Mouse (Mus musculus): ENCODE measurements around the gene Clstn3. TPM values are rescaled to one million over a fixed set of nuclear protein-coding genes. Genes with fewer than 3 reads are reported as not detected.
"Not testable (repeated sequence)": the region's sequence is repeated elsewhere in the genome, so short reads cannot be mapped to it uniquely, and the experiment has no call there.

The Clstn3 gene
- polyA plus RNA-seq, 1 experiment = 9.1 TPM

DNA sequence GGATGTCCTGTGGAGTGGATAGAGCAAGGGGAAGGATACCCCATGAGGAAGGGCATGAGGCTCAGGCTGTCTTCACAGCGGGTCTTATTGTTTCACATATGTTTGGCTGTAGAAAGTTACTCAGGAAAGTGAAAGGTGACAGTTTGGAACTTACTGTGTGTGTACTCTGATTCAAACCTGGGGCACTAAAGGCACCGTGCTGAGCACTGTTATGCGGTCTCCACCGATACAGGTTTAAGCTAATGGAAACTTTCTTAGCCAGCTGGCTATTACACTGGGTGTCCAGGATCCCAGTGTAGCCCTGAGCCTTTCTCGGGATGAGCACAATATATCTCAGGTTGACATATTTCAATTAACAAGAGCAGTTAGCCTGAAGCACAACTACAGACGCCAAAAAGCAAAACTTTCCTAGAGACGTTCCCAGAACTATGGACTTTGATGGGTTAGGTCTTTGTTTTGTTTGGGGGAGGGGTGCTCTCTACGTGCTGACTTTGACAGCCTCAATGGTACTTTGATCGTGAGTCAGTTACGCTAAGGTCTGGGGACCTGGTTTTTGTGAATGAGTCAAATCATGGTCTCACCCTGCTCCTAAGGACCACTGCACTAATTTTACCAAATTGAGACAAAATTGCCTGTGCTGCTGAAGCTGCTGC is 35.4 kb upstream of the Clstn3 start:
- Histone ChIP-seq H3K4me1 (ENCODE audit: control insufficient read depth, insufficient read depth, low read length) (no peaks in the 10 kb centered on the region), H3K4me3 (replicated peaks; ENCODE audit: extremely low read depth, low read depth, low read length) (no peak overlapping the region)
- TF ChIP-seq CTCF (IDR thresholded peaks at IDR 0.05; ENCODE audit: insufficient read depth, low read length) (no peak), POLR2A (IDR thresholded peaks at IDR 0.05; ENCODE audit: borderline replicate concordance, extremely low read depth, low read depth, low read length) (no peak)
- 51% methylated on average over 10 of the region's 10 CpGs for WGBS
- DNase-seq = no peak

DNA sequence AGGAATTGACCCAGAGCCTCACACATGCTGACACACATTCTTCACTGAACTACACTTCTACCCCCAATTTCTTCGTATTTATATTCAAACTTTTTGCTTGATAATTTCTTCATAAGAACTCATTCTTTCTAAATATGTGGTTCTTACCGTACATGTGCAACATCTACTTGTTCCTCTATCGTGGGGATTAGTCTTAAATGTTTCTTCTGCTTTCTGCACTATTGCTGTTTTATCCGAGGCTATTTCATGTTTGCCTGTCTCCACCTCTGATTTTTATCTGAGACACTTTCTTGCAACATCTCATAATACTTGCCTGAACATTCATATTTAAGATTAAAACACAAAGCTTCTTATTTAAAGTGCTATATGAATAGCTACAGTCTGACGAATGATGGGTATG is 31.5 kb upstream of the Clstn3 start:
- no peaks in the 10 kb centered on the region; the same call in 1 of the 2 replicates for H3K4me1 ChIP-seq (ENCODE audit: control insufficient read depth, insufficient read depth, low read length)
- WGBS = 81% methylated on average over 5 of the region's 5 CpGs
- no peak overlapping the region for H3K4me3 ChIP-seq (replicated peaks; ENCODE audit: extremely low read depth, low read depth, low read length)
- DNase-seq = no peak
- TF ChIP-seq CTCF (IDR thresholded peaks at IDR 0.05; ENCODE audit: insufficient read depth, low read length) (no peak), POLR2A (IDR thresholded peaks at IDR 0.05; ENCODE audit: borderline replicate concordance, extremely low read depth, low read depth, low read length) (no peak)

DNA sequence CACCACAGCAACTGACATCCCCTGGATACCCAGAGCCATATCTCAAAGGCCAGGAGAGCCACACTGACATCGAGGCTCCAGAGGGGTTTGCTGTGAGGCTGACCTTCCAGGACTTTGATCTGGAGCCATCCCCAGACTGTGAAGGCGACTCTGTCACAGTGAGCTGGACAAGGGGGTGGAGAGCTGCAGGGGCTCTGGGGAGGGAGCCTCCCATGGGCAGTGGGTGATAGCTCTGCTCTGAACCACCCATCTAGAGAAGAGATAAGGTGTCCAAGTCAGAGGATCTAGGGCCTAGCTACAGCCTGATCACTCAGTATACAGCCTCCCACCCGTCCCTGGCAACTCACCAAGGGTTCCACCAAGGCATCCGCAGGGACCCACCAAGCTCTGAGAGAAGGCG is 29.3 kb upstream of the Clstn3 start:
- 74% methylated on average over 5 of the region's 5 CpGs for WGBS
- DNase-seq = no peak
- H3K4me3 ChIP-seq (replicated peaks; ENCODE audit: extremely low read depth, low read depth, low read length) = no peak overlapping the region
- TF ChIP-seq POLR2A (IDR thresholded peaks at IDR 0.05; ENCODE audit: borderline replicate concordance, extremely low read depth, low read depth, low read length) (no peak), CTCF (IDR thresholded peaks at IDR 0.05; ENCODE audit: insufficient read depth, low read length) (no peak)
- no peaks in the 10 kb centered on the region; the same call in 1 of the 2 replicates for H3K4me1 ChIP-seq (ENCODE audit: control insufficient read depth, insufficient read depth, low read length)

DNA sequence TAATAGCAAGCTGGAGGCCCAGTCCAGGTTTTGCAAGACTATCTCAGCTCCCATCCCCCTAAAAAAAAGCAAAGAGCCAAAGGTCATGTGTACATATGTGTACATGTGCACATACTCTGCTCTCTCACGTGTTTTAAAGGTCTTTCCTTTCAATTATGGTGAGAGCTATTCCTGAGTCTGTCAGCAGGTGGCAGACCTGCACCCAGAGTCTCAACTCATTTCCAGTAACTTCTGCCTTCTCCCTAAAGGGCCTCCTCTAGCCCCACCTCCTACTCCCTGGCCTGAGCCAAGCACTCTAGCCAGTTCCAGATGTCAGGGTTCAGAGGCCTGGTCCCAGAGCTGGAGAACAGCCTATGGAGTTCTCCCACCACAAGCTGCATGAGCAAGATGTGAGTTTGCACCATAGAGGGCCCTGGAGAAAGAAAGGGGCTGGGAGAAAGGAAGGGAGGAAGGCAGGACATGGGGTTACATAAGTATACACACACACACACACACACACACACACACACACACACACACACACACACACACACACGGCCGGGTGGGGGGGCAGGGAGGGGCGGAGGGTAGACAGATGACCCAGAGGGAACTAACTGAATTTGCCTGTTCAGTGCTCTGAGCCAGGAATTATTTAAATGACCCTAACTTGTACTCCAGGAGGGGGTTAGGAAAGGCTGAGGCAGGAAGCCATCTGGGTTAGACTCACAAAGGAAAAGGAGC is 28.4 kb upstream of the Clstn3 start, which contains the start of gene C1rl:
TSS of gene C1rl (plus strand) at position 272 of the 720 bp plus-strand sequence.
- TF ChIP-seq POLR2A (IDR thresholded peaks at IDR 0.05; ENCODE audit: borderline replicate concordance, extremely low read depth, low read depth, low read length) (no peak), CTCF (IDR thresholded peaks at IDR 0.05; ENCODE audit: insufficient read depth, low read length) (peak; percentile 49)
- peak; percentile 76 for DNase-seq

DNA sequence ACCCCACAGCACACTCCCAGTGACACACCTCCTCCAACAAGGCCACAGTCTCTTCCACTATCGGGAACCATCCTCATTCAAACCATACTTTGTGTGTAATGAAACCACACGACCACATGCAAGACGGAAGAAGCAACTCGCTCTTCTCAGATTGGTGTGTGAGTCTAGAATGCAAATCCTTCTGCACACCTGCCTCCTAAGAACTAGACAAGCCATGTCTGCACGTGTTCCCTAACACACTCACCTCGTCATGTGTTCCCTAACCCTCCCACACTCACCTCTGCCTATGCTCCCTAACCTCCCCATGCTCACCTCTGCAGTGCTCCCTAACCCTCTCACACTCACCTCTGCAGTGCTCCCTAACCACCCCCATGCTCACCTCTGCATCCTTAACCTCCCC is 26.8 kb upstream of the Clstn3 start:
- TF ChIP-seq CTCF (IDR thresholded peaks at IDR 0.05; ENCODE audit: insufficient read depth, low read length) = no peak
- no peak for TF ChIP-seq POLR2A (IDR thresholded peaks at IDR 0.05; ENCODE audit: borderline replicate concordance, extremely low read depth, low read depth, low read length)
- 63% methylated on average over 6 of the region's 6 CpGs for WGBS
- DNase-seq = no peak
- no peaks in the 10 kb centered on the region; the same call in 1 of the 2 replicates for H3K4me1 ChIP-seq (ENCODE audit: control insufficient read depth, insufficient read depth, low read length)
- no peak overlapping the region for H3K4me3 ChIP-seq (replicated peaks; ENCODE audit: extremely low read depth, low read depth, low read length)

More for the DNA sequence above, 28.4 kb upstream of the Clstn3 start, which contains the start of gene C1rl:
- 21% methylated on average over 4 of the region's 4 CpGs for WGBS
- Histone ChIP-seq H3K4me1 (ENCODE audit: control insufficient read depth, insufficient read depth, low read length) (no peaks in the 10 kb centered on the region; the same call in 1 of the 2 replicates), H3K4me3 (replicated peaks; ENCODE audit: extremely low read depth, low read depth, low read length) (no peak within 1 kb of the TSS)

DNA sequence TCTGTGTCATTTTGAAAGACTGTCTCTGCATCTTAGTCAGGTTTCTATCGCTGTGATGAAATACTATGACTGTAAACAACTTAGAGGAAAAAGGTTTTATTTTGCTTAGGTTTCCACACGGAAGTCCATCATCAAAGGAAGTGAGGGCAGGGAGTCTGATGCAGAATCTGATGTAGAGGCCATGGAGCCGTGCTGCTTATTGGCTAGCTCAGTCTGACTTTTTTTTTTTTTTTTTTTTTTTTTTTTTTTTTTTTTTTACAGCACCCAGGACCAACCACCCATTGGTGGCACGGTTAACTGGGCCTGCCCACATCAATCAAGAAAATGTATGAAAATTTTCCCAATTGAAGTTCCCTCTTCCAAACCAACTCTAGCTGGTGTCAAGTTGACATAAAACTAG is 24.4 kb upstream of the Clstn3 start:
- H3K4me1 ChIP-seq (ENCODE audit: control insufficient read depth, insufficient read depth, low read length) = no peaks in the 10 kb centered on the region; the same call in 1 of the 2 replicates
- no peak for DNase-seq
- no peak overlapping the region for H3K4me3 ChIP-seq (replicated peaks; ENCODE audit: extremely low read depth, low read depth, low read length)
- TF ChIP-seq CTCF (IDR thresholded peaks at IDR 0.05; ENCODE audit: insufficient read depth, low read length) = no peak
- no peak for TF ChIP-seq POLR2A (IDR thresholded peaks at IDR 0.05; ENCODE audit: borderline replicate concordance, extremely low read depth, low read depth, low read length)
- WGBS = 74% methylated on average over 4 of the region's 4 CpGs

DNA sequence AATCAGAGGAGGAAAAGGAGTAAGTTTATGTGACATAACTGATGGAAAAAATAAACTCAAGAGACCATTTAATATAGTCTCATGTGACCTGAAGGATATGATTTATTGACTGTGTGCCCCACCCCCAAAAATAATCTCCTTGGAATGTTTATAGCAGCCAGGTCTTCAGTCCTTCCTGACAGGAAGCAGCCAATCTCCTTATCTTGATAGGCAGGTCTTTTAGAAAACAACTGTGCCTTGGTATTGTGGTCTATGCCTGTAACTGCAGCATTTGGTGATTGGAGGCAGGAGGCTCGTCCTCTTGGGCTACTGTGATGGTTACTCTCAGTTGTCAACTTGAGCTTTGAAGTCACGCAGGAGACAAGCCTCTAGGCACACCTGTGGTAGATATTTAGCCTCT is 22.9 kb upstream of the Clstn3 start:
- WGBS = 21% methylated on average over 2 of the region's 2 CpGs
- no peak overlapping the region for H3K4me3 ChIP-seq (replicated peaks; ENCODE audit: extremely low read depth, low read depth, low read length)
- TF ChIP-seq CTCF (IDR thresholded peaks at IDR 0.05; ENCODE audit: insufficient read depth, low read length) (no peak), POLR2A (IDR thresholded peaks at IDR 0.05; ENCODE audit: borderline replicate concordance, extremely low read depth, low read depth, low read length) (no peak)

DNA sequence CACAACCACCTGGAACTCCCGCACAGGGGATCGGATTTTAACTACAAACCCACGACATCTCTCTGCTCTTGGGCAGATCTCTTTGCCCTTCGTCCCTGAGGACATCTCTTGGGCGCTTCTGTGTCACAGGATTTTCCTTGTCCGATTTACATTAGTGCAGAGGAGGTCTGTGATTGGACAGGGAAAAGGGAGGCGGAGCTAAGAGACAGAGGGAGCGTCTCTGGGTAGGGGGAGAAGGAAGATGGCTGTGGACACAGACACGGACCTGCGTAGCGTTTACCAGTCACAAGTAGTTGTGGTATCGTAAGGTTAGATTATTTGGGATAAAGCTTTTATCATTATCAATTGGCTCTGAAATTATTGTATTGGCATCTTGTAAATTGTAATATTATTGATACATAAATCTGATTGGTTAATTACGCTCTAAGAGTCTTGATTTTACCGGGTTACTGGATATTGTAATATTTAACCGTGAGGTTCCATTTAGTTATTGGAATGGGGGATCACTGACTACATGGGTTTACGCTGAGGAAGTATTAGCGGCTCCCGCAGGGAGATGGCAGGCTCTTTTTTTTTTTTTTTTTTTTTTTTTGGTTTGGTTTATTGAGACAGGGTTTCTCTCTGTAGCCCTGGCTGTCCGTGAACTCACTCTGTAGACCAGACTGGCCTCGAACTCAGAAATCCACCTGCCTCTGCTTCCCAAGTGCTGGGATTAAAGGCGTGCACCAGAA is 21.0 kb upstream of the Clstn3 start:
- WGBS = 39% methylated on average over 21 of the region's 21 CpGs
- Histone ChIP-seq H3K4me1 (ENCODE audit: control insufficient read depth, insufficient read depth, low read length) (no peaks in the 10 kb centered on the region), H3K4me3 (replicated peaks; ENCODE audit: extremely low read depth, low read depth, low read length) (no peak overlapping the region)
- TF ChIP-seq POLR2A (IDR thresholded peaks at IDR 0.05; ENCODE audit: borderline replicate concordance, extremely low read depth, low read depth, low read length) (no peak), CTCF (IDR thresholded peaks at IDR 0.05; ENCODE audit: insufficient read depth, low read length) (no peak)
- DNase-seq = no peak

More for the DNA sequence above, 22.9 kb upstream of the Clstn3 start:
- no peak for DNase-seq
- H3K4me1 ChIP-seq (ENCODE audit: control insufficient read depth, insufficient read depth, low read length) = no peaks in the 10 kb centered on the region; the same call in 1 of the 2 replicates

DNA sequence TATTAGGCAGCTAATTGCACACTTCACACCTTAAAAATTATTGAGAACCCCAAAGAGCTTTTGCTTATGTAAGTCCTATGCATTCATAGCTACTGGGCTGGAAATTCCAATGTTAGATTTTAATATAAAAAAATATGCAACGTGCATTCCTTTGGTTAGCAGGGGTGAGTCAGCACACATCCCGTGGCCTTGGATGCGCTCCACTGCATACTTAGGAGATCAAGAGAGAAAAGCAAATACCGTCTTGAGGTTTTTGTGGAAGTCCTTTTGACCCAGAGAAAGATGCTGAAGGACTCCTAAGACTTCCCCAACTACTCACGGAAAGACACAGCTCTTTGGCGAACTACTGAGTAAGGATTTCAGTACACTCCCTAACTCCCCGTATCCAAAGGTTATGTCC is 20.3 kb upstream of the Clstn3 start:
- DNase-seq = no peak
- H3K4me3 ChIP-seq (replicated peaks; ENCODE audit: extremely low read depth, low read depth, low read length) = no peak overlapping the region
- no peaks in the 10 kb centered on the region for H3K4me1 ChIP-seq (ENCODE audit: control insufficient read depth, insufficient read depth, low read length)
- no peak for TF ChIP-seq POLR2A (IDR thresholded peaks at IDR 0.05; ENCODE audit: borderline replicate concordance, extremely low read depth, low read depth, low read length)
- TF ChIP-seq CTCF (IDR thresholded peaks at IDR 0.05; ENCODE audit: insufficient read depth, low read length) = no peak
- WGBS = 53% methylated on average over 7 of the region's 7 CpGs

DNA sequence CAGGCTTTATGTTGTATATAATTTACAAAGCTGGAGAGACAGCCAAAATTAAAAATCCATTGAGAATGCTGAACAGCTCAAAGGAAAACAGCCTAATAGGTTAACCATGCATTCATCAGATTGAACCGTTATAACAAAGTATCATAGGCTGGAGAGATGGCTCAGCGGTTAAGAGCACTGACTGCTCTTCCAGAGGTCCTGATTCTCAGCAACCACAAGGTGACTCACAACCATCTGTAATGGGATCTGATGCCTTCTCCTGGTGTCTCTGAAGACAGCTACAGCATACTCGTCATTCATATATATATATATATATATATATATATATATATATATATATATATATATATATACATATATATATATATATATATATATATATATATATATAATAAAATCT is 19.2 kb upstream of the Clstn3 start:
- DNase-seq; H3K4me1 ChIP-seq (ENCODE audit: control insufficient read depth, insufficient read depth, low read length); H3K4me3 ChIP-seq (replicated peaks; ENCODE audit: extremely low read depth, low read depth, low read length): not testable (repeated sequence)
- 89% methylated on average over 3 of the region's 3 CpGs for WGBS
